Mouse (Mus musculus) adrenal gland, postnatal 4 days (tissue): ENCODE results near the gene Sfmbt1. TPM values are rescaled to one million over a fixed set of nuclear protein-coding genes. Genes with fewer than 3 reads are reported as not detected.

ENCODE experiments used
- DNase-seq, 2 experiments: peaks; one replicate each; pipeline ENCODE4 v3.0.0; 2021 to 2022; ENCODE audit warnings: low spot score in 2 of 2, mixed read lengths in 2 of 2
- total RNA-seq, 2 experiments: library from RNA; stranded (reverse); gene quantifications; 2 replicates each; pipeline ENCODE4 v1.2.3; 2021

The Sfmbt1 gene
- total RNA-seq, 2 experiments from 2014 or later = 29.2 to 30.2 TPM

GRCm38 (mm10) chr14:30870206-30871147, 155.8 kb downstream of the Sfmbt1 start:
- DNase-seq = no peak

Other genes starting within 250 kb of the Sfmbt1 start
- gene Dcp1a, start 235.3 kb upstream of the Sfmbt1 start, total RNA-seq = 10 to 100 TPM; 29.3 to 35.8 TPM
- gene Cacna1d, start 223.4 kb upstream of the Sfmbt1 start, total RNA-seq = 10 to 100 TPM; 32.7 to 32.9 TPM
- 100 to 1,000 TPM; 399 to 408 TPM for gene Tkt, start 166.5 kb upstream of the Sfmbt1 start, total RNA-seq
- gene Prkcd, start 88.6 kb upstream of the Sfmbt1 start, total RNA-seq = 100 to 1,000 TPM; 197 to 224 TPM
- 10 to 100 TPM; 32.8 to 36.3 TPM for gene Rft1, start 60.5 kb upstream of the Sfmbt1 start, total RNA-seq
- 10 to 100 TPM; 22.2 to 24.4 TPM for gene Tmem110, start 110.7 kb downstream of the Sfmbt1 start, total RNA-seq
- 10 to 100 TPM in 1 of 2 experiments, 1 to 10 TPM in 1; 3.8 to 12.1 TPM for gene Mustn1, start 164.4 kb downstream of the Sfmbt1 start, total RNA-seq
- 100 to 1,000 TPM in 1 of 2 experiments, 1 to 10 TPM in 1; 4.4 to 173 TPM for gene Itih4, start 171.6 kb downstream of the Sfmbt1 start, total RNA-seq
- 100 to 1,000 TPM in 1 of 2 experiments, 1 to 10 TPM in 1; 4.4 to 139 TPM for gene Itih3, start 208.9 kb downstream of the Sfmbt1 start, total RNA-seq
- 10 to 100 TPM in 1 of 2 experiments, 1 to 10 TPM in 1; 1.3 to 58.7 TPM for gene Itih1, start 228.4 kb downstream of the Sfmbt1 start, total RNA-seq
- 10 to 100 TPM; 12.4 to 13.8 TPM for gene Nek4, start 236.5 kb downstream of the Sfmbt1 start, total RNA-seq